Mouse (Mus musculus): Measurements from ENCODE around the gene Acsbg2.

- TF ChIP-seq GATA1 (IDR thresholded peaks at IDR 0.05; ENCODE audit: low read length) (no peak), TAL1 (IDR thresholded peaks at IDR 0.05; ENCODE audit: low read length) (no peak)
Measured at GRCm38 (mm10) chr17:56810245-56810644, 64.0 kb downstream of the Acsbg2 start.
